Mouse (Mus musculus) myocyte (in vitro differentiated cells): ENCODE results near the gene Chst8.

Experiments used
- CEBPB ChIP-seq: IDR thresholded peaks from 2 replicates; pipeline ENCODE4 v1.6.1; 2011; ENCODE audit warnings: mild to moderate bottlenecking, moderate library complexity; ENCODE audit not compliant: poor library complexity, insufficient read depth, severe bottlenecking
- E2F4 ChIP-seq: IDR thresholded peaks from one replicate; pipeline ENCODE4 v1.6.1; 2011; ENCODE audit warnings: mild to moderate bottlenecking, control low read depth, moderate library complexity; ENCODE audit not compliant: insufficient read depth
- MAX ChIP-seq: IDR thresholded peaks from one replicate; pipeline ENCODE4 v1.6.1; 2011; ENCODE audit warnings: low read depth, mild to moderate bottlenecking, control low read depth
- MYOD1 ChIP-seq, 3 experiments: IDR thresholded peaks; one replicate each; pipeline ENCODE4 v1.6.1; 2011; ENCODE audit warnings: control low read depth in 2 of 3, low read depth in 2 of 3, mild to moderate bottlenecking in 2 of 3, moderate library complexity in 1 of 3; ENCODE audit not compliant: insufficient read length in 2 of 3, control insufficient read depth in 1 of 3
- MYOG ChIP-seq, 3 experiments: IDR thresholded peaks; one replicate each; pipeline ENCODE4 v1.6.1; 2011; ENCODE audit warnings: control low read depth in 2 of 3, low read depth in 2 of 3, mild to moderate bottlenecking in 2 of 3; ENCODE audit not compliant: insufficient read length in 2 of 3, control insufficient read depth in 1 of 3, insufficient read depth in 1 of 3
- POLR2A ChIP-seq: IDR thresholded peaks from one replicate; pipeline ENCODE4 v1.6.1; 2011; ENCODE audit warnings: low read depth, mild to moderate bottlenecking, control low read depth, moderate library complexity; ENCODE audit not compliant: insufficient read length
- POLR2AphosphoS2 ChIP-seq: IDR thresholded peaks from one replicate; pipeline ENCODE4 v1.6.1; 2011; ENCODE audit warnings: low read depth, control low read depth; ENCODE audit not compliant: insufficient read length
- REST ChIP-seq: IDR thresholded peaks from one replicate; pipeline ENCODE4 v1.6.1; 2011; ENCODE audit warnings: mild to moderate bottlenecking, control low read depth, moderate library complexity; ENCODE audit not compliant: insufficient read depth, insufficient read length
- SRF ChIP-seq: IDR thresholded peaks from one replicate; pipeline ENCODE4 v1.6.1; 2011; ENCODE audit warnings: low read depth; ENCODE audit not compliant: control insufficient read depth, insufficient read length
- TCF12 ChIP-seq: IDR thresholded peaks from one replicate; pipeline ENCODE4 v1.6.1; 2011; ENCODE audit warnings: mild to moderate bottlenecking, control low read depth; ENCODE audit not compliant: poor library complexity, insufficient read depth, severe bottlenecking
- TCF3 ChIP-seq: IDR thresholded peaks from one replicate; pipeline ENCODE4 v1.6.1; 2011; ENCODE audit warnings: low read depth, control low read depth; ENCODE audit not compliant: insufficient read length
- USF1 ChIP-seq: IDR thresholded peaks from one replicate; pipeline ENCODE4 v1.6.1; 2011; ENCODE audit warnings: low read depth, mild to moderate bottlenecking, control low read depth, moderate library complexity

DNA sequence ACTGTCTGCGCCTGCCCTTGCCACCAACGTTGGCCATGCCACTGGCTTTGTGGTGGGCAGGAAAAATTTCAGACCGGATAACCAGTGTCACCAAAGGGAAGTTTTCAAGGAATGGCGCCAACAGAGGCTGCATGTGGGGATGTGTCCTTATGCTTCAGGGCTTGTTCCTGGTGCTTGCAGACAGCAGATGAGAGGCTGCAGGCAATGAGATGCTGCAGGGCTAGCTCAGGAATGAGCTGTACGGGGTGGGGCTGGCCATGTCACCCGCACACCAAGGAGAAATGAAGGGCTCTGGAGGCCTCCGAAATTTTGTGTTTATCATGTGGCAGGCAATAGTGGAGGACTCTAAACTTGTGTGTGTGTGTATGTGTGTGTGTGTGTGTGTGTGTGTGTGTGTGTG lies 149.4 kb downstream of the Chst8 start:
- TF ChIP-seq POLR2A (no peak), TCF12 (no peak), USF1 (no peak), E2F4 (no peak), CEBPB (no peak), POLR2AphosphoS2 (no peak), REST (no peak), SRF (no peak), TCF3 (no peak), MYOD1 (IDR thresholded peaks at IDR 0.05; ENCODE audit: control insufficient read depth in 1 of 3, insufficient read length in 2 of 3, low read depth in 2 of 3) (no peak), MAX (no peak), MYOG (IDR thresholded peaks at IDR 0.05; ENCODE audit: control insufficient read depth in 1 of 3, insufficient read depth in 1 of 3, insufficient read length in 2 of 3, low read depth in 2 of 3) (no peak)
